Mouse (Mus musculus): ENCODE data around the gene Defb36.
A peak's percentile ranks its signal among the peaks of the same experiment; 100 is the strongest.

Gene Defb36

DNA sequence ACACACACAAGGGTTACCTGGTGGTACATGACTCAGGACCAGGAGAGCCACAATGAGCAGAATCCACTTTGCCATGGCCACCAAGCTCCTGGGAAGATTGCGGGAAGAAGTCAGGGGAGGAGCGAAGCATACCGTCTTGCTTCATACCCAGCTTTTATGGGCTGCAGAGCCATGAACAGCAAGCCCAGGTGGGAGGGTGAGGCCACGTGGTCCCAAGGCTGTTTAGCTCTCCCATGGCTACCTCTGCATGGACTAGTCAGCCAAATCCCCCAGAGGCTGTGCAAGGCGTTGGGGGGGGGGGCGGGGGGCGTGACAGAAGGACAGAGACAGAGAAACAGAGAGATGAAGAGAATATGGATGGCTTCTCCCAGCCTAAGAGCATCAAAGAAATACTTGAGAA lies 18.8 kb downstream of the Defb36 start, which contains the start of gene Defb25:
Gene Defb25 (minus strand): TSS at position 101 of the 400 bp plus-strand sequence.
- DNase-seq = no peak

DNA sequence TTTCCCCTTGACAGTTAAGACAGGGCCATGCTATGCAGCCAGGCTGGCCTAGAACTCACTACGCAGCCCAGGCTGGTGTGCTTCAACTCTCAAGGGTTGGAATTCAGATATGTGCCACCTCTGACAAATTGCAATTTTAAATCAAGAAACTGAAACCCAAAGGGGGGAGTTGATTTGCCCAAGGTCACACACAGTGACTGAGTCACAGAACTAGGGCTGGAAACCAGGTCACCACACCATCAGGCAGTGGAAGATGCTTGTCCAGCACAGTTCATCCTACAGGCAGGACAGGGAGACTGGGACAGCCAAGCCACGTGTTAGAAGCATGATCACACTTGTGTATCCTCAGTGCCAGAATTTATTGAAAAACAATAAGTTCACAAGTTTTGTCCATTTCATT lies 20.4 kb downstream of the Defb36 start:
- DNase-seq = no peak

GRCm38 (mm10) chr2:152625256-152625655 lies 21.1 kb downstream of the Defb36 start:
- DNase-seq = no peak

GRCm38 (mm10) chr2:152626774-152627591 lies 22.9 kb downstream of the Defb36 start, which contains the start of gene Rem1:
Gene Rem1 (plus strand): TSS chr2:152626951.
- DNase-seq = peak in 1 of 2 experiments; percentile 24

- DNase-seq = no peak
These were observed 23.9 kb downstream of the Defb36 start for GRCm38 (mm10) chr2:152628066-152628465.

GRCm38 (mm10) chr2:152629239-152629638 lies 25.1 kb downstream of the Defb36 start:
- DNase-seq = no peak

- DNase-seq = no peak
These were observed 25.8 kb downstream of the Defb36 start for GRCm38 (mm10) chr2:152629904-152630303.

DNA sequence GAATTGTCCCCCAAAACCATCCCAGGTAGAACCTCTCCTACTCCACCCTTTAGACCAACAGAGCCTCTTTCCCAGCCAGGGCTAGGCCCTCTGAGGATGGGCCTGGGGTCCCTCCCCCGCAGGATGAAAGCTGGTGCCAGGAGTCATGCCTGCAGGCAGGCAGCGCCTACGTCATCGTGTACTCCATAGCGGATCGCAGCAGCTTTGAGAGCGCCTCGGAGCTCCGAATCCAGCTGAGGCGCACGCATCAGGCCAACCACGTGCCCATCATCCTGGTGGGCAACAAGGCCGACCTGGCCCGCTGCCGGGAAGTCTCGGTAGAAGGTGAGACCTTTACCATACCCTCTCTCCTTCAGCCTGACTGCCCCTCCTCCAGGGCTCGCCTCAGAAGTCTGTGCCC lies 29.2 kb downstream of the Defb36 start:
- no peak for DNase-seq

GRCm38 (mm10) chr2:152634311-152634710 lies 30.2 kb downstream of the Defb36 start:
- no peak for DNase-seq

DNA sequence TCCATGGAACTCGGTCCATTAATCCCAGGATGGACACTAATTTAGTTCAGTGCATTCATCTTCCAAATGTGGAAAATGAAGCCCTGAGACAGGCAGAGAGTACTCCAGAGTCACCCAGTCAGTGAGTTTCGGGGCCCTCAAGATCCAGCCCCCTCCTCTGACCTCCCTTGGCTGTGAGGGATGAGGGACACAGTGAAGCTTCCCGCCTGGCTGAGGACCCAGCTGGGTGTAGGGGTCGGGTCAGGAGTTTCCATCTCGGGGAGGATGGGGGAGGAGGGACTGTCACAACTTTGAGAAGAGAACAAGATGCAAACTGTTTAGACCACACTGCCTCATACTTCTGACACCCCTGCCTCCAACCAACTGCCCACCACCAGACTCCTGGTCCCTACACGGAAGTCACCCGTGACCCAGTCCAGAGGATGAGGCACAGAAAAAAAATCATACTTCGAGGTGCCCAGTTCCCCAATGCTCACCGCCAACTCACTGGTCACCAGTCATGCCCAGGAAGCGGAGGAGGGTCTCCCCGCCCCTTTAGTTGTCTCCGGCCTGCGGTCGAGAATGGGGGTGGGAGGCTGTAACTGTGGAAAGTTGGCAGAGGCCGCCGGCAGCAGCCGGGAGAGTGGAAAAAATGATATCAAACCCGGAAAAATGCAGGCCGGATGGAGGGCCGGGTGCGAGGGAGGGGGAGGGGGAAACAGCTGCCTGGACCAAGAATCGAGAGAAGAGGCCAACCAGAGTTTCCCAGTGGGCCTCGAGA lies 32.3 kb downstream of the Defb36 start:
- DNase-seq = peak; percentile 72 to 73

DNA sequence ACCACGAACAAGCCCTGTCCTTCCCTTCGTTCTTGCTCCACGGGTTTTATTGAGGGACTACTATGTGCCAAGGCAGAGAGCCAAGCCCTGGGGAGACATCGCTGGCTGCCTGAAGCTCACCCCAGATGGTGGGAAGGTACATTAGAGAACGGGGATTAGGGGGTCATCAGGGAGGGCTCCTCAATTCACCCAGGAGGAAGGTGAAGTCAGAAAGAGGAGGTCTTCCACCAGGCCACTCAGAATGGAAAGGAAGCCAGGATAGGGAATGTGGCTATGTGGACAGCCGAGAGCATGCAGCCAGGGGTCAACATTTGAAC lies 32.8 kb downstream of the Defb36 start:
- DNase-seq = no peak

DNA sequence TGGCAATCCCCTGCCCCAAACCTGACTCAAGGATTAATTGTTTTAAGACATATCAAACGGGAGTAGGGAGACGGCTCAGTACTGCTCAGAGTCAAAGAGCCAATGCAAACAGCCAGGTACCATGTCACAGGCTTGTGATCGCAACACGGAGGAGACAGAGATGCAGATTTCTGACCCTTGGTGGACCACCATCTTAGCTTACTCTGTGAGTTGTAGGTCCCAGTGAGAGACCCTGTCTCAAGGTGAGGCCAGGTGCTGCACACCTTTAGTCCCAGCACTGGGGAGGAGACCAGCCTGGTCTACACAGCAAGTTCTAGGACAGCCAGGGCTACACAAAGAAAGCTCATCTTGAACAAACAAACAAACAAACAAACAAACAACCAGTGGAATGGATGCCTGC lies 33.3 kb downstream of the Defb36 start:
- no peak for DNase-seq

DNA sequence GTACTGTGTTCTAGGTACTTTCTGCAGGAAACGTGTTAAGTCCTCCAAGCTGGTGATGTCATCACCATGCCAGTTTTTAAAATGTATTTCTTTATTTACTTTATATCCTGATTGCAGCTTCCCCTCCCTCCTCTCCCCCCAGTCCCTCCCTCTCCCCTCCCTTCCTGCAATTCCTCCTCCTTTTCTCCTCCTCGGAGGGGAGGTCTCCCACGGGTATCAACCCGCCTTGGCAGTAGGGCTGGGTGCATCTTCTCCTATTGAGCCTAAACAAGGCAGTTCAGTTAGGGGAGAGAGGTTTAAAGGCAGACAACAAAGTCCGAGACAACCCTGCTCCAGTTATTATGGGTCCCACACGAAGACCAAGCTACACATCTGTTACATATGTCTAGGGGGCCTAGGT lies 34.7 kb downstream of the Defb36 start:
- DNase-seq = no peak

- DNase-seq = peak in 1 of 2 experiments; percentile 33
These were observed 35.4 kb downstream of the Defb36 start for GRCm38 (mm10) chr2:152639406-152640113.

DNA sequence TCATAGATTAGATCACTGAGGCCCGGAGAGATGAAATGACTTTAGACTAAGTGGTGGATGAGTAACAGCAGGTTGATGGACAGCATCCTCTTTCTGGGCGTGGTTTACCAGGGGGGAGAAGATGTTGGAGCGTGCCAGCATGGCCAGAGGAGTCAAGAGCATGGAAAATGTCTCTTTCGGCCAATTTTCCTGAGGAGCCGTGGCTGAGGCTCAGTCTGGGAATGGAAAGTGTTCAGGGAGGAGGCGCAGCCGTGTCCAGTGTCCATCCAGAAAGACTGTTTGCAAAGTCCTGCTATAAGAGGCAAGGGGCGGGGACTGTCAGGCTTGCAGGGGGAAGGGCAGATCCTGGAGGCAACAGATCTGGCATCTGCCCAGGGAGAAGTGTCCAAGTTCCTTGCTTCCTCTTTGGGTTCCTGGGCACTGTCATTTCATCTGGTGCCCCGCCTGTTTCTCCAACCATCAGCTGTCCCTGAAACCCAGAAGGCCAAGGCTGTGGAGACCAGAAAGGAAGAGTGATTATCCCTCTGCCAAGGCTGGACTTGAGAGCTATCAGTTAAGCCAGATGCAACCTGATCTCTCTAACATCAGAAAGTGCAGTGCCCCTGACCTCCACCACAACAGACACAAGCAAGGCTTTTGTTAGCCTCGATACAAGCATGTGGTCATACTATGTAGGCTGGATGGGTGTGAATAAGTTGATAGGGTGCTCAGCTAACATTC lies 48.9 kb downstream of the Defb36 start:
- peak; percentile 73 to 75 for DNase-seq

DNA sequence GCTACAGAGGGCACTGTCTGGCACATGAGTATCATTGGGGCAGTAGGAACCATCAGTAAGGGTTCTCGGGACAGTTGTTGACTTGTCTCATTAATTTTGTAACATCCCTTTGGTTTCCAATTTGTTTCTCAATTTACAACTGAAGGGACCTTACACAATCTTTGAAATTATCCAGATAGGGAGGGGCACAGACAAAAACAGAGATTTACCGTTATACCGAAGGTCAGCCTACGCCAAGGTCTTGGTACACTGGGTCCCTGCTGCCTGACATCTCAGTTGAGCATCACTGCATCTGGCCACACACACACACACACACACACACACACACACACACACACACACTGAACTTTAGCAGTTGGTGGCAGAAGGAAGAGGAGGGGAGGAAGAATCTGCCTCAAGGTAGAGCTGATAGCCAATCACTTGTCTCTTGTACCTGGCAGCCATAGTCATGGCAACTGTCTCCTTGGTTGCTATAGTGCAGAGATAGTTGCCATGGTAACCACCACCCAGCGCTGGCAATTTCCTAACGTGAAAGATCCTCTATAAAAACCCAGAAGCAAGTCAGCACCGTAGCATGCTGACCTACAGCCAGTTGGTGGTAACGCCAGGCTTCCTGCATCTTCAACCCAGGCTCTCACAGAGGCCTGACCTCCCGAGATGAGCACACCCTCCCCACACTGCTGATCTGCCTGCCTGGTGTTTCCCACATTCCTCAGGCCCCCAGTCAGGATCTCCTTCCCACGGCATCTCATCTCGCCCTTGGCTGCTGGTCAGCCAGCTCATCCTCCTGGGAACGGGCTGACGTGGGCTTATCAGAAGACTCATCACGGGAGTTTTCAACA lies 50.0 kb downstream of the Defb36 start:
- no peak for DNase-seq

DNA sequence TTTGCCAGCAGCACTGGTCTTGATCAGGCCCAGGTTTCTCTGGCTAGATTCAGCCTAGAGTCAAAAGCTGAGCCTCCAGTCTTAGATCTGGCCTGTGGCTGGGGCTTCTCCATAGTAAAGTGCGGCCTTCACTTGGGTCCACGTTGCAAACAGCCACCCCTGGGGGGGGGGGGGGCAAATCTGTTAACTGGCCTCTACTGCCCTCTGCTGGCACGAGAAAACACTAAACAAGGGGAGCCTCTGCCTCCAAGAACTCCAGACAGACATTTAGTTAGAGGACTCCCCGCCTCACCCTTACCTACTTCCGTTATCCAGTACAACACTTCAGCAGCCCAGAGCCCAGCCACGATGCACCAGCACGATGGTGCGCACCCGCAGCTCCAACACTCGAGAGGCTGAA lies 53.3 kb downstream of the Defb36 start:
- DNase-seq = no peak

- no peak for DNase-seq
These were observed 57.0 kb downstream of the Defb36 start for GRCm38 (mm10) chr2:152661163-152661562.
